Mouse (Mus musculus): ENCODE data around the gene Urod.

- TF ChIP-seq CTCF (IDR thresholded peaks at IDR 0.05; ENCODE audit: low read depth), result no peak
- TF ChIP-seq EP300 (optimal IDR thresholded peaks at IDR 0.05), result no peak
Observed at GRCm38 (mm10) chr4:116999513-117000154, 5.4 kb upstream of the Urod start.
